Comparison of ENCODE assay signal across 7 mouse cellular contexts in the genomic region with DNA sequence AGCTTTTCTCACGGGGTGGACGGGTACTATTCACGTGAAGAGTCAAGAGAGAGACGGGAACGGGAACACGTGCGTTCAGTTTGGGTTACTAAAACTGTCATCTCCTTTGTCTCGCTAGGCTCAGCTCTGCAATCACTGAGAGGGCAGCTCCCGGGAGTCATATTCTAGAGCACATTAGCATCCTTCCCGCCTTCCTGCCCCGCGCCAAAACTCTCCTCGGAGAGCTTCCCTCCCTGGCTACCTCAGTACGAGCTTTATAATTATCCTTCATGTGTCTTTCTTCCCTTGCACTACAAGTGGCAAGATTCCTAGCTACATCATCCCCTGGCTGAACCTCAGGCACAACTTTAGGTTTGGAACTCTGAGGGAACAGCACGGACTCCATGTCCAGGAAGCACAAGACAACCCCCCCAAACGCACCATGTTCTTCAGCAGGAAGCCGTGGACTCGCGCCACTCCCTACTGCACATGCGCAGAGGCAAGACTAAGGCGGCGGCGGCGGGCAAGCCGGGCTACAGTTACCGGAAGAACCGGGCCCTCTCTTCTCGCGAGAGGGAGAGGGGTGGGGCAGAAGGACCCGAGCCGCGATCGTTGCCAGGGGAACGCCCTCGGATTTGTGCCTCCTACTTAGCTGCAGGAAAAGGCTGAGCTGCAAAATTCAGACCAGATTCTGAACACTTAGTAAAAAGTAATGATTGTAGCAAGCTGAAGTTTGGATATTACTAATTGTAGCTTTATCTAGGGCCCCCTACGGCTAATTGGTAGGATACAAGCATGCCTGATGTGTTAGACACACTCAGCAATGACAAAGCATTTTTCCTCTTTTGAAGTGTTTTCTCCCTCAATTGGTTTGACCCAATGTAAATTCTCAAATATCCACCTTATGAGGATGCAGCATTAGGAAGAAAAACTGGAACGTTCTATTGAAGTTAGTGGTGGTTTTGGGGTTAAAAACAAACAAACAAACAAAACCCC. TPM values are rescaled to one million over a fixed set of nuclear protein-coding genes. Genes with fewer than 3 reads are reported as not detected.
DNase-seq lines count a peak whose midpoint lies in the region; ATAC-seq and TF ChIP-seq lines count a peak whose summit lies in the region.

A gene (minus strand): TSS at position 519 of the 975 bp plus-strand sequence.
A gene (plus strand): TSS at position 585 of the 975 bp plus-strand sequence.

- DNase-seq in adrenal gland, postnatal 10 days, result peak; percentile 100
- peak; percentile 100 for DNase-seq in embryonic facial prominence, embryonic 10.5 days (ENCODE audit: low spot score)
- peak; percentile 75 for DNase-seq in gonadal fat pad, adult 2 months (ENCODE audit: low read depth)
- DNase-seq in left cerebral cortex, postnatal 4 days, result peak; percentile 99

- no peak for TF ChIP-seq CTCF in intestine, postnatal 0 days (IDR thresholded peaks at IDR 0.05; ENCODE audit: low read depth)
- TF ChIP-seq CTCF in small intestine, adult 2 months (IDR thresholded peaks at IDR 0.05; ENCODE audit: extremely low read depth, insufficient read length, insufficient replicate concordance, low read depth, low read length), result no peak

- H3K27me3 ChIP-seq in embryonic facial prominence, embryonic 10.5 days (replicated peaks; ENCODE audit: low read depth, poor library complexity, severe bottlenecking), result no peaks in the 10 kb centered on the region
- no peaks in the 10 kb centered on the region for H3K27me3 ChIP-seq in intestine, postnatal 0 days (replicated peaks; ENCODE audit: control insufficient read depth, insufficient read depth, low read length)
- H3K27me3 ChIP-seq in midbrain, embryonic 12.5 days, result no peaks in the 10 kb centered on the region
- no peaks in the 10 kb centered on the region for H3K27me3 ChIP-seq in small intestine, adult 2 months (ENCODE audit: control insufficient read depth, insufficient read depth, low read length)

- TF ChIP-seq POLR2A in small intestine, adult 2 months (IDR thresholded peaks at IDR 0.05; ENCODE audit: low read depth, low read length), result peak; percentile 92

- intact Hi-C loops in left cerebral cortex, postnatal 4 days (cut with DNase I), result no loop called here

- ATAC-seq in intestine, postnatal 0 days, result peak; percentile 99
- peak; percentile 99 for ATAC-seq in midbrain, embryonic 12.5 days (ENCODE audit: low FRiP score, low read depth)

- H3K27ac ChIP-seq in embryonic facial prominence, embryonic 10.5 days (replicated peaks), result peak within 1 kb of the TSS; percentile 98
- peak within 1 kb of the TSS; percentile 74 for H3K27ac ChIP-seq in intestine, postnatal 0 days (ENCODE audit: low read depth, low read length)
- peak within 1 kb of the TSS; percentile 95 for H3K27ac ChIP-seq in midbrain, embryonic 12.5 days (replicated peaks)
- H3K27ac ChIP-seq in small intestine, adult 2 months (ENCODE audit: insufficient read depth, low read depth, low read length), result peak within 1 kb of the TSS; percentile 69

- H3K9me3 ChIP-seq in embryonic facial prominence, embryonic 10.5 days, result no peaks in the 10 kb centered on the region
- H3K9me3 ChIP-seq in intestine, postnatal 0 days (ENCODE audit: control insufficient read depth), result no peaks in the 10 kb centered on the region
- H3K9me3 ChIP-seq in midbrain, embryonic 12.5 days, result no peaks in the 10 kb centered on the region

- peaks cover 29% of the 10 kb centered on the region for H3K4me1 ChIP-seq in embryonic facial prominence, embryonic 10.5 days
- peaks cover 6% of the 10 kb centered on the region; the same call in 1 of the 2 replicates for H3K4me1 ChIP-seq in intestine, postnatal 0 days (replicated peaks; ENCODE audit: control insufficient read depth, insufficient read depth, low read length)
- peaks cover 5% of the 10 kb centered on the region for H3K4me1 ChIP-seq in midbrain, embryonic 12.5 days
- peaks cover 3% of the 10 kb centered on the region; the same call in 1 of the 2 replicates for H3K4me1 ChIP-seq in small intestine, adult 2 months (ENCODE audit: control insufficient read depth, insufficient read depth, insufficient read length, low read length)

- H3K4me2 ChIP-seq in intestine, postnatal 0 days (replicated peaks; ENCODE audit: low read depth), result peak within 1 kb of the TSS; percentile 62
- H3K4me2 ChIP-seq in midbrain, embryonic 12.5 days (replicated peaks), result peak within 1 kb of the TSS; percentile 68

- peaks cover 34% of the 10 kb centered on the region for H3K36me3 ChIP-seq in embryonic facial prominence, embryonic 10.5 days (replicated peaks)
- peaks cover 9% of the 10 kb centered on the region for H3K36me3 ChIP-seq in intestine, postnatal 0 days (ENCODE audit: control insufficient read depth, insufficient read depth)
- peaks cover 21% of the 10 kb centered on the region for H3K36me3 ChIP-seq in midbrain, embryonic 12.5 days
- peaks cover 12% of the 10 kb centered on the region for H3K36me3 ChIP-seq in small intestine, adult 2 months (ENCODE audit: control insufficient read depth, insufficient read depth, low read length)

- peak within 1 kb of the TSS; percentile 67 for H3K4me3 ChIP-seq in embryonic facial prominence, embryonic 10.5 days
- peak within 1 kb of the TSS; percentile 52 for H3K4me3 ChIP-seq in intestine, postnatal 0 days (ENCODE audit: low read depth, low read length)
- peak within 1 kb of the TSS; percentile 54 for H3K4me3 ChIP-seq in midbrain, embryonic 12.5 days
- peak within 1 kb of the TSS; percentile 85 for H3K4me3 ChIP-seq in small intestine, adult 2 months (ENCODE audit: low read depth, low read length)

- under 1% methylated on average over 37 of the region's 37 CpGs for WGBS in embryonic facial prominence, embryonic 10.5 days
- under 1% methylated on average over 37 of the region's 37 CpGs for WGBS in intestine, postnatal 0 days
- WGBS in midbrain, embryonic 12.5 days, result under 1% methylated on average over 37 of the region's 37 CpGs
- under 1% methylated on average over 37 of the region's 37 CpGs for WGBS in small intestine, adult 2 months

- peak within 1 kb of the TSS; percentile 56 for H3K9ac ChIP-seq in intestine, postnatal 0 days (ENCODE audit: low read depth, low read length)
- H3K9ac ChIP-seq in midbrain, embryonic 12.5 days (replicated peaks), result peak within 1 kb of the TSS; percentile 70

RNA-seq across cellular contexts. Expression of the first gene that starts in this region (rescaled TPM):
- total RNA-seq in adrenal gland, postnatal 10 days (2021), result 10 to 100 TPM; 20.2 to 24.3 TPM
- polyA plus RNA-seq in embryonic facial prominence, embryonic 10.5 days (2016; fragmentation: Nextera tagmentation; extraction: Ambion mirVana), result 41.3 and 45.7 TPM in 2 replicates
- polyA plus RNA-seq in gonadal fat pad, adult 2 months (2012; rRNA removed), result 32.4 and 47.0 TPM in 2 replicates
- 10.2 and 11.2 TPM in 2 replicates for polyA plus RNA-seq in intestine, postnatal 0 days (2015; fragmentation: Nextera tagmentation; extraction: Ambion mirVana)
- total RNA-seq in left cerebral cortex, postnatal 4 days (2021), result 10 to 100 TPM; 17.7 to 19.7 TPM
- 45.6 and 49.1 TPM in 2 replicates for polyA plus RNA-seq in midbrain, embryonic 12.5 days (2016; fragmentation: Nextera tagmentation; extraction: Ambion mirVana)
- 7.3 and 11.4 TPM in 2 replicates for polyA plus RNA-seq in small intestine, adult 2 months (2012; rRNA removed)

RNA-seq across cellular contexts. Expression of the second gene that starts in this region (rescaled TPM):
- under 1 TPM; 0.24 to 0.27 TPM for total RNA-seq in adrenal gland, postnatal 10 days (2021)
- polyA plus RNA-seq in embryonic facial prominence, embryonic 10.5 days (2016; fragmentation: Nextera tagmentation; extraction: Ambion mirVana), result 0.19 and 0.40 TPM in 2 replicates
- 0.09 and 0.27 TPM in 2 replicates for polyA plus RNA-seq in gonadal fat pad, adult 2 months (2012; rRNA removed)
- not detected in 2 replicates for polyA plus RNA-seq in intestine, postnatal 0 days (2015; fragmentation: Nextera tagmentation; extraction: Ambion mirVana)
- total RNA-seq in left cerebral cortex, postnatal 4 days (2021), result 1 to 10 TPM in 1 of 2 experiments, under 1 TPM in 1; 0.56 to 1.2 TPM
- 0.22 and 0.34 TPM in 2 replicates for polyA plus RNA-seq in midbrain, embryonic 12.5 days (2016; fragmentation: Nextera tagmentation; extraction: Ambion mirVana)
- polyA plus RNA-seq in small intestine, adult 2 months (2012; rRNA removed), result not detected in 2 replicates

Comparison
In these comparisons a context has a peak if more than half of its experiments do, and no peak if none do; other contexts are left out.
1. Peak in every context shown above with its lines: DNase-seq, ATAC-seq, H3K4me3 ChIP-seq and H3K27ac ChIP-seq.